Mouse (Mus musculus): ENCODE results near the gene Gm21988.

The Gm21988 gene

DNA sequence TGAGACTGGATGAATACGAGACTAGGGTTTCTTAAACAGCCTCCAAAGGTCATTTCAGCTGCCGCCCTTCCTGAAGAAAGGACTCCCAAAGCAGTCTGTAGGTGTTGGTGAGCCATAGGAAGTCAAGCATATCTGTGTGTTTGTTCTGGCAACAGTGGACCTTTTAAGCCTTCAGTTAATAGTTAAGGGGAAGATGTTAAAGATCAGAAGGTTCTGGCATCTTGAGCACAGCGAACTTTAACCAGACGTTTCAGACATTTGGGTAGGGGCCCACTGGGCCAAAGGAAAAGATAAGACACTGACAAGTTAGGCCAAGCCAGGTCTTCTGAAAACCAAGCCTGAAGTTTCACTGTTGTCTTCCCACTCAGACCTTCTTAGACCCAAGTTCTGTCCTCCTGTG, 21.6 kb downstream of the Gm21988 start:
- DNase-seq (ENCODE audit: low read depth, low spot score): no peak

- no peak for DNase-seq (ENCODE audit: low read depth, low spot score)
Observed at GRCm38 (mm10) chr11:70216103-70216502, 23.5 kb downstream of the Gm21988 start.

- DNase-seq (ENCODE audit: low read depth, low spot score): no peak
Observed at GRCm38 (mm10) chr11:70215301-70215700, 24.3 kb downstream of the Gm21988 start.

- DNase-seq (ENCODE audit: low read depth, low spot score): no peak
Observed at GRCm38 (mm10) chr11:70214856-70215209, 24.8 kb downstream of the Gm21988 start.

DNA sequence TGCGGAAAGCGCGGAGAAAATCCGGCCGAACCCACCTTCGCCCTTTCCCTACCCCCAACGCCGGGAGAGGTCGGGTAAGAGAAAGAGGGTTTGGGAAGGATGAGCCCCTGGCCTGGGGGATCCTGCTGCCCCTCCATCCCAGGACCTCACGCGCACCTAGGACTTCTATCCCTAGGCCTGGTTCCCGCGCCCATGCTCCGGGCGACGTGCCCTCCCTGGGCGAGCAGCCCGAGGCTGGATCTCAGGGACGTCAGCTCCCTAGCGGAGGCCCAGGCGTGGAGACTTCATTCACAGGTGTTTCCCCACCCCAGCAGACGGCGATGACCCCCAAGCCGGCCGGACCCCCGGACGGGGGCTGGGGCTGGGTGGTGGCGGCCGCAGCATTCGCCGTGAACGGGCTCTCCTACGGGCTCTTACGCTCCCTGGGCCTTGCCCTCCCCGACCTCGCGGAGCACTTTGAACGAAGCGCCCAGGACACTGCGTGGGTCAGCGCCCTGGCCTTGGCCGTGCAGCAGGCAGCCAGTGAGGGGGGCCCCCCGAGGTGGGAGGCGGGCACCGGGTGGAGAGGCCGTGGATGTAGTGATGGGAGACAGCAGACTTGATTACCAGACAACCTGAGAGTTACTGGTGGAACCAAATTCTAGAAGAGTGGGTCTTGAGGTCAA, 25.3 kb downstream of the Gm21988 start:
- no peak for DNase-seq (ENCODE audit: low read depth, low spot score)

- no peak for DNase-seq (ENCODE audit: low read depth, low spot score)
Observed at GRCm38 (mm10) chr11:70213736-70214135, 25.9 kb downstream of the Gm21988 start.

- no peak for DNase-seq (ENCODE audit: low read depth, low spot score)
Observed at GRCm38 (mm10) chr11:70212896-70213295, 26.7 kb downstream of the Gm21988 start.

DNA sequence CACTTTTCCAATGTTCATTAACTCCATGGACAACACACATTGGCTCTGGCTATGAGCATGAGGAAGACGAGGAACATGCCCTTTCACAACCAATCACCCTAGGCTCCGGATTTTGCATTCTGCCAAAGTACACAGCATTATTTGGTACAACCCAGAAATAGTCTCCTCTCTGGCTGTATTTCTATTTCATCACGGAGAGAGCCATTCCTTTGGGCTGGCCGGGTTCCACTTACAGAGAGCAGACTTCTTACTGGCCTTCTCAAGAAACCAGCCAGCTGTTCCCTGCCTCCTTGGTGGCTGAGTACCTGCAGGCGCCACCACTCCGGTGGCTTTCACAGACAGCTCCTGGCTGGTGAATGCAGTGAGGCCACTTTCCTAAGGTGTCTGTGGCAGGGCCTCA, 27.2 kb downstream of the Gm21988 start, which contains the start of gene Slc16a11:
Slc16a11 (plus strand) TSS at position 330 of the 400 bp plus-strand sequence.
- no peak for DNase-seq (ENCODE audit: low read depth, low spot score)

DNA sequence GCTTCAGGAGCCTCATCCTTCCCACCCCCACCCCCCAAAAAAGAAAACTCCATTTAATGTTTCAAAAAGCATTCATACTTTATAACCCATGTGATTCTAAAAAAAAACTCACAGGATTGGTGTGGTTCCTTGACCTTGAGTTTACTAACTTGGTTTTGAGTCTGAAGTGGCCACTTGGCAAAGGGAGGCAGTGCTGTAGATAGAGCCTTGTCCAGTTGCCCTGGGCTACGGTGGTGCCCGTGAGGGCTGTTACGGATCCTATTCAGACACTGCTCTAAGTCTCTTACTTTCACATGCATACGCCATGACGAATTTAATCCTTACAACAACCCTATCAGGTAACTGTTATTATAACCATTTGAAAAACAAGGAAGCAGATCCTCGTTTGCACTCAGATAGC, 27.7 kb downstream of the Gm21988 start:
- DNase-seq (ENCODE audit: low read depth, low spot score): no peak

- DNase-seq (ENCODE audit: low read depth, low spot score): no peak
Observed at GRCm38 (mm10) chr11:70210681-70211080, 28.9 kb downstream of the Gm21988 start.

GRCm38 (mm10) chr11:70208778-70209388, 30.7 kb downstream of the Gm21988 start:
- DNase-seq (ENCODE audit: low read depth, low spot score): no peak

DNA sequence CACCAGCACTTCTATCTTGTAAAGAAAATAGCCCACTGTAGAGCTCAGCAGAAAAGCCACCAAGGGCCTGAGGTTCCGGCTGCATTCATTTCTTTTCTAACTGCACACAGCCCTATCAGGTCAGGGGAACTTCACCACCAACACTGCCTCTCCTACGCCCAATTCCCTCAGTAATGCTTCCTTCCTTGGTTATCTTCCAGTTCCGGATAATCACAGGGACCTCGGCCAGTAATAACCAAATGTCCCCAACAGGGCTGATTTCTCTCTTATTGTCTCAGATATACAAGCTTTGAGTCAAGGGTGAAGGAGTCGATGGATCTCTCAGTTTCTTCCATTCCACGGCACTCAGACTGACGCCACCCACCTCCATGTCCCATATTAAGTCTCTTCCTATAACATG, 32.3 kb downstream of the Gm21988 start:
- DNase-seq (ENCODE audit: low read depth, low spot score): no peak

DNA sequence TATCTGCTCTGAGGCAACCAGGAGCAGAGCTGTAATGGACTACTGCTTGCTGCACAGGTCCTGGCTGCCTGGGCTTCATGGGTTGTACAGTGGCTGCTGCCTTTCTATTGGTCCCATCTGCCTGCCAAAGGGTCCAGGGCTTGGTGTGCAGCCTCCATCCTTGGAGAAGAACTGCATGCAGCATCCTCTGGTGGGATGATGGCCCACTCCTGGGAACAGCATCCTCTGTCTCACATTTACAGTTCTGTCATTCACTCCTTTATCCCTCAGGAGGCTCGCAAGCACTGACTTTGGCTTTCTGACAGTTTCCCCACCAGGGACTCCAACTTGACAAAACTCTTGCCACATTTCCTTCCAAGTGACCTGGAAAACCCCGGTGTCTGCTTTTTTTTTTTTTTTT, 32.8 kb downstream of the Gm21988 start:
- DNase-seq (ENCODE audit: low read depth, low spot score): no peak

DNA sequence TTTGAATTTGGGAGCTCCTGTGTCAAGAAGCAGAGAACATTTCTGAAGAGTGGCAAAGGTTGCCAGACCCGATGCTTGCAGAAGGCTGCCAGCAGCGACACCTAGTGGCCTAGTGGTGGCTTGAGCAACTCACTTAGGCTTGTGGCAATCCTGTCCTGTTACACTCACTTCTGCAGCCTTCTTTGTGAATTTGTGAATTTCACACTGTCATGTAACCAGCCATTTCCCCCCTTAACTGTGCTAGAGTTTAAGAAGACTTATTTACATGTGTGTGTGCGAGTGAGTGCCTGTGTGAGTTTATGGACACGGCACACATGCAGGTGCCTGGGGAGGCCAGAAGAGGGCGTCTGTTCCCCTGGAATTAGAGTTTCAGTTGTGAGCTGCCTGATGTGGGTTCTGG, 37.9 kb downstream of the Gm21988 start:
- DNase-seq (ENCODE audit: low read depth, low spot score): peak; percentile 71

DNA sequence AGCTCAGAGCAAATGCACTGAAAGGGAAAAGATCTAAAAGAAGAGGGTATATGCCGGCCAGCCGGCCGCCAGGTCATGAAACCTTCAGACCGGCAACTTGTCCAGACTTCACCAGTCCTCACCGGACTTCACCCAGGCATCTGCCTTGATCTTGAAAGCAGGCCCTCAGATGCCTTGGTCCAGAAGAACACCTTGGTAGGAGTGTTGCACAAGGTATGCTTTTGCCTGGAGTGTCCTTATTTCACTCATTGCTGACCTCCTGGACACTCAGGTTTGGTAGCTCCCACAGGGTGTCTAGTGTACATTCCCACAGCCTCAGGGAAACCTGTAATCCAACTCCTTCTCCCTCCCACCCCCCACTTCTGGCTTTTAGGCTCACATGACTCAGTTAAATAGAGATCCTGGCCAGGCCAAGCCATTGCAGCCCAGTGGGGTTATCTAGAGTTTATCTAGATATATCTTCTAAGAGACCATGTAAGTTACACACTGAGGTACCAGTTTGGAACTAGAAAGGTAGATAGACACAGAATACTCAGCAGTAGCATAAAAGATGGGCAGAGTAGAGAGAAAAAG, 39.5 kb downstream of the Gm21988 start:
- no peak for DNase-seq (ENCODE audit: low read depth, low spot score)

DNA sequence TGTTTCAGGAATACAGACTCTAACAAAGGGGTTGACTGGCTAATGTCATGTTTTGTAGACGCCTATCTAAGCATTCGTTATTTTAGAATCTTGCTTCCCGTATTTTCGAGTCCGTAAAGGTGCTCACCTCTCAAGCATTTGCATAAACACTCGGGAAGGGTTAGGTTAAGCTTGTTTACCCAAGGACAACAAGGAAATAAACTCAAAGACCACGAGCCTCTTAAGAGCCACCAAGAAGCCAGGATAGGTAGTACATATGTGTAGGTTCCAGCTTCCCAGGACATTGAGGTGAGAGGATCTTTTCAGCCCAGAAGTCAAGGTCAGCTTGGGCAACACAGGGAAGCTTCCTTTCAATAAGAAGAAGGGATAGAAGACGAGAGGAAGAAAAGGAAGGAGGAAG, 40.5 kb downstream of the Gm21988 start:
- no peak for DNase-seq (ENCODE audit: low read depth, low spot score)

DNA sequence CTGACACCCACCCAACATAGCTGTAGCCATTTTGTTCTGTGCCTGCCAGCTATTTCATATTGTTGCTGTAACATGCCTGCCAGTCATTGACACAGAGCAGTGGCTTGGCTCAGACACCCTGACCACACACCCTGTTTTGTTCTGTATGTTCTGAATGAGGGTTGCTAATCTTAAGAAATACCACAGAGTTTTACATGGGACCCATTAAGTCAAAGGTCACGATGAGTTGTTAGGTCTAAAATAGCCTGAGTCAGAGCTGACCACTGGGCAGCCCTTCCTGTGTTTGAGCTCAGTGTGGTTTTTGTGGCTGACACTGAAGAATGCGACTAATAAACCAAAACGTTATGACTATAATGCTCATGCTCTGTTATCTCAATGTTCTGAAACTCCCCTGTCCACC, 41.3 kb downstream of the Gm21988 start:
- DNase-seq (ENCODE audit: low read depth, low spot score): no peak

DNA sequence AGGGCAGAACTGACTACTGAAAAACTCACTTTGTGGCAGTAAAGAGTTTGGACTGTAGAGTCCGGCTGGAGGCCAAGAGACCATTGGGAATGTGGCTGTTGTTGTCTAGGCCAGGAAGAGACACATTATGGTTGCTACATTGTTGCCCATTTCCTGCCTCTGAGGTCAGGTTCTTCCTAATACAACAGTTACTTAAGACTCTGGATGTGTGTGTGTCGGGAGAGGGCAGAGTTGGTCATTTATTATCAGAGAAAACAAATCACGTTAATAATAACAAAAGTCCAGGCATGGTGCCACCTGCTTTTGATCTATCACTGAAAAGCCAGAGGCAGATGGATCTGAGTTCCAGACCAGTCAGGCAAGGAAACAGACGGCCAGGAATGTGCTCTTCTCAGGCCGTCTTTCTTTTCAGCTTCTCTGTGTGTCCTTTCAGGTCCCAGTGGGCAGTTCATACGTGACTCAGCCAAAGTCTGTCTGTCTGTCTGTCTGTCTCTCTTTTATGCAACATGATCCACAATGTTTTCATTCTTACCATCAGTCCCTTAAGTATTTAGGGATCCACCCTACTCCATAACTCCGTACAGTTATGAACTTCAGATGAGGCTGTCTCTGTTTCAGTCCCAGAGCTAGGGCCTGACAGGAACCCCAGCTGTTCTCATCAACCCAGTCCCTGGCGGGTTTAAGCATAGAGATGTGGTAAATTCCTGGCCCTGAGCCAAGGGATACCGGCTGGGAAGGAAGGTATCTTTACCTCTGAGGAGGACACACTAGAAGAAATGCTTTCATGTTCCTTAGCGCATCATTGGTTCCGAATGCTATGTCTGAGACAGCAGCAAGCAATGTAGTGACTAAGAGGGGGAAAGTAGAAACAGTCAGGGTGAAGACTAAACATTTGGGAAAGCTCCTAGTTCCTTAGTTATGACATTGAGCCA, 46.0 kb downstream of the Gm21988 start:
- no peak for DNase-seq (ENCODE audit: low read depth, low spot score)

DNA sequence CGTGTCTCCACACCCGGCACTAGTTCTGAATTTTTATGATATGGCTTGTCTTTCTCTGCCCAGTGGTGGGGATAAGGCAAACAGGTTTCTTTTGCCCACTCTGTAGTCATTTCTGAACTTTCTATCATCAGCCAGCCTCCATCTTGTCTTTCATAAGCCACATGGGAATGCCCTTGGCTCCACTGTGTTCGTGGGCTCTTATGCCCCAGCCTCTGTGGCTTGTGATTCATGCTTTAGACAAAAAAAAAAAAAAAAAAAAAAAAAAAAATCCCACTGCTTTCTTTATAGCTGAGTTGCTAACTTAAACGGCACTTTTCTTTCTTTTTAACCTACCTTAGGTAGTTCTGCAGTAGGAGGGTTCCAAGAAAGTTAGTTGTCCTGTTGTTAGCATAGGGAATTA, 47.5 kb downstream of the Gm21988 start:
- no peak for DNase-seq (ENCODE audit: low read depth, low spot score)

- DNase-seq (ENCODE audit: low read depth, low spot score): no peak
Observed at GRCm38 (mm10) chr11:70191188-70191587, 48.4 kb downstream of the Gm21988 start.

DNA sequence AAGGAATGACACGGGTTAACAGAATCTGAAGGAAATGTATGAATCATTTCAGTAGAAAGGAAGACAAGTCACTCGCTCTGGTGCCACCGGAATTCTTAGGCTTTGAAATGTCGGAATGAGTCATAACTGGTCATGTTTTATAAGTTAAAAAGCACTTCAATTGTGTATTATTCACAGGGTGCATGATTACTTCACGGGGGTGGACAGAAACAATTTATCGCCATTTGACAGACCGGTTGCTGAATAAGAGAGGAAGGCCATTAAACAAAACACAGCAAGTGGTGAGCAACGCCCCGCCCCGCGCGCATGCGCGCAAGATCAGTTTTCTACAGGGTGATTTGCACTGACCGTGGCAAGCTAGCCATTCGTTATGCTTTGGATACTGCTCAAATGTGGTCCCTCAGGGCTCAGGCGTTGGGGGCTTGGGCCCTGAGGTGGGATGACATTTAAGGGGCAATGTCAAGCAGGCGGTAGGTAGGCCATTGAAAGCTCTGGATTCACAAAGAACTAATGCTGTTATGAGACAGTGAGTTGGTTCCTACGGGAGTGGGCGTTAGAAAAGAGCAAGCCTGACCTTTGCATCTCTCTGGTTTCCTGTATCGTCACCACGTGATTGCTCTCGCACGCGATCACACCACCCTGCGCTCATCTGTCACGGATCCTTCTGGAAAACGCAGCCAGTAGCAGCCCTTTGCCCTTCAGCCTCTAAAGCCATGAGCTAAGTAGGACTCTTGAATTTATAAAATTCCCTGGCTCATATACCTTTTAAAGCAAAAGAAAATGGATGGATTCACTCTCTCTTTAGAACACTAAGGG, 50.1 kb downstream of the Gm21988 start:
- DNase-seq (ENCODE audit: low read depth, low spot score): no peak
